Mouse (Mus musculus): ENCODE data around the gene Pcbp4.

Gene Pcbp4

GRCm38 (mm10) chr9:106447348-106447747 lies 5.7 kb upstream of the Pcbp4 start, which contains the start of the genes Abhd14b and Abhd14a:
Gene Abhd14b (plus strand): TSS chr9:106447459.
Gene Abhd14a (minus strand): TSS chr9:106447678.
- peak; percentile 79 for DNase-seq (ENCODE audit: low spot score)

GRCm38 (mm10) chr9:106447951-106448350 lies 5.1 kb upstream of the Pcbp4 start:
- no peak for DNase-seq (ENCODE audit: low spot score)

GRCm38 (mm10) chr9:106448498-106449031 lies 4.5 kb upstream of the Pcbp4 start:
- DNase-seq (ENCODE audit: low spot score) = no peak

GRCm38 (mm10) chr9:106449947-106450346 lies 3.1 kb upstream of the Pcbp4 start:
- DNase-seq (ENCODE audit: low spot score) = no peak

- DNase-seq (ENCODE audit: low spot score) = no peak
These were observed 2.4 kb upstream of the Pcbp4 start for GRCm38 (mm10) chr9:106450661-106451060.

- DNase-seq (ENCODE audit: low spot score) = no peak
These were observed 1.8 kb upstream of the Pcbp4 start for GRCm38 (mm10) chr9:106451298-106451697.

- DNase-seq (ENCODE audit: low spot score) = no peak
These were observed 1.2 kb upstream of the Pcbp4 start for GRCm38 (mm10) chr9:106451899-106452298.

GRCm38 (mm10) chr9:106452351-106452750 lies 740 bp upstream of the Pcbp4 start:
- no peak for DNase-seq (ENCODE audit: low spot score)

- DNase-seq (ENCODE audit: low spot score) = no peak
These were observed 270 bp upstream of the Pcbp4 start for GRCm38 (mm10) chr9:106452821-106453220.

GRCm38 (mm10) chr9:106454071-106454761 lies 1.1 kb downstream of the Pcbp4 start:
- DNase-seq (ENCODE audit: low spot score) = no peak

GRCm38 (mm10) chr9:106454888-106455681 lies 2.0 kb downstream of the Pcbp4 start:
- no peak for DNase-seq (ENCODE audit: low spot score)

GRCm38 (mm10) chr9:106456325-106457162 lies 3.5 kb downstream of the Pcbp4 start:
- no peak for DNase-seq (ENCODE audit: low spot score)

GRCm38 (mm10) chr9:106457163-106457559 lies 4.1 kb downstream of the Pcbp4 start:
- DNase-seq (ENCODE audit: low spot score) = no peak

- no peak for DNase-seq (ENCODE audit: low spot score)
These were observed 4.8 kb downstream of the Pcbp4 start for GRCm38 (mm10) chr9:106457920-106458319.

GRCm38 (mm10) chr9:106459946-106460345 lies 6.9 kb downstream of the Pcbp4 start:
- no peak for DNase-seq (ENCODE audit: low spot score)

GRCm38 (mm10) chr9:106460401-106461025 lies 7.4 kb downstream of the Pcbp4 start:
- DNase-seq (ENCODE audit: low spot score) = no peak

- DNase-seq (ENCODE audit: low spot score) = no peak
These were observed 7.9 kb downstream of the Pcbp4 start for GRCm38 (mm10) chr9:106461026-106461415.

- DNase-seq (ENCODE audit: low spot score) = no peak
These were observed 8.7 kb downstream of the Pcbp4 start for GRCm38 (mm10) chr9:106461641-106462429.

- DNase-seq (ENCODE audit: low spot score) = no peak
These were observed 9.3 kb downstream of the Pcbp4 start for GRCm38 (mm10) chr9:106462430-106462800.

GRCm38 (mm10) chr9:106463122-106464063 lies 10.3 kb downstream of the Pcbp4 start:
- no peak for DNase-seq (ENCODE audit: low spot score)
